Mouse (Mus musculus) natural killer cell, adult 2 months (primary cell): ENCODE data around the gene Nup107.
"Not testable (repeated sequence)": the region's sequence is repeated elsewhere in the genome, so short reads cannot be mapped to it uniquely, and the experiment has no call there.

Experiments used
- DNase-seq, 2 experiments: peaks; one replicate each; pipeline ENCODE4 v3.0.0; 2022; ENCODE audit warnings: low spot score in 2 of 2

Gene Nup107

DNA sequence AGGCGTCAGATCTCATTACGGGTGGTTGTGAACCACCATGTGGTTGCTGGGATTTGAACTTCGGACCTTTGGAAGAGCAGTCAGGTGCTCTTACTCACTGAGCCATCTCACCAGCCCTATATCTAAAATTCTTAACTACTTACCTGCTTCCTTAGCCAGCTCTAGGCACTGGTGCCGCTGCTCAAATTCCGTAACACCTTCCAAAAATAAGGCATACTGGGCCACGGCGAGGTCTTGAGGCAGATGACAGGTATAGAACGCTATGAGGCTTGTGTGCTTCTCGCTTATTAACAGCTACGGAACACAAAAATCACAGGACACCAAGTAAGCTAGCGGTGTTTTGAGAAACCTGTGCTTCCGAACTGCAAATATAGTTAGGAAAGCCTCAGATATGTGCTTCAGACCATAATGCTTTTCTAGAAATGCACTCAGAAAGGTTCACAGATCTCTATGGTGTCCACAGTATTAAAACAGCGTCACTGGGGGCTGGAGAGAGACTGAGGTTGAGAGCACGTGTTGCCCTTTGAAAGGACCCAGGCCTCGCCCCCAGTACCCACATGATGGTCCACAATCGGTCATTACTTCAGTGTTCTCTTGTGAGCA, 28.8 kb downstream of the Nup107 start:
- DNase-seq: no peak

DNA sequence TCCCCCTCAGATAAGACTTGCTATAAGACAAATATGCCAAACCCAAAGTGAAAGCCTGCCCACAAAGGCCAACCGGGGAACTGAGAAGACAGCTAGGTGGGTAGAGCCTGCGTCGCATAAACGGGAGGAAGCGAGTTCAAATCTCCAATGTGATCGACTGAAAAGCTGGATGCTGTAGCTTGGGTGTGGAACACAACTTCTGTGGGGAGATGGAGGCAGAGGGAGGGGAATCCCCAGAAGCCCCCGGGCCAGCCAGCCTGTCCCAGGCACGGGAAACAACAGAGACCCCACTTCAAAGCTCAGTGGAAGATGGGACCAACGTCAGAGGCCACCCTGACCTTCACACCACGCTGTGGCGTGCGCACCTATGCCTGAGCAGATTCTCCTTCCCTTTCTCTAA, 29.5 kb downstream of the Nup107 start:
- DNase-seq: no peak

DNA sequence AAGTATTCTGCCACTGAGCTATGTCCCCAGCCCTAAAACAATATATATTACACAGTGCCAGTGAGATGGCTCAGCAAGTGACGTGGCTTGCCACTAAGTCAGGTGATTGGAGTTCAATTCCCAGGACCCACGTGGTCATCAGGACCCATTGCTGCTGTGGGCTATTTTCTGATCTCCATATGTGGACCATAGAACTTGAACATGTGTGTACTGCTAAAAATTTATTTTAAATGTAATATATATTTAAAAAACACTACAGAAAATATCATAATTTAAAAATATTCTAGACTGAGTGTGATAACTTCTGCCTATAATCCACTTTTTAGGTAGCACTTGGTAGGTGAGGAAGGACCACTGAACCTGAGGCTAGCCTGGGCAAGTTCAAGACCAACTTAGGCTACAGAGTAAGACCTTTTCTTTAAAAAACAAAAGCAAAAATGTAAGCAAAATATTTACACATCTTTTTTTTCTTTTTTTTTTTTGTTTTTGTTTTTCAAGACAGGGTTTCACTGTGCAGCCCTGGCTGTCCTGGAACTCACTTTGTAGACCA, 30.1 kb downstream of the Nup107 start:
- DNase-seq: no peak

DNA sequence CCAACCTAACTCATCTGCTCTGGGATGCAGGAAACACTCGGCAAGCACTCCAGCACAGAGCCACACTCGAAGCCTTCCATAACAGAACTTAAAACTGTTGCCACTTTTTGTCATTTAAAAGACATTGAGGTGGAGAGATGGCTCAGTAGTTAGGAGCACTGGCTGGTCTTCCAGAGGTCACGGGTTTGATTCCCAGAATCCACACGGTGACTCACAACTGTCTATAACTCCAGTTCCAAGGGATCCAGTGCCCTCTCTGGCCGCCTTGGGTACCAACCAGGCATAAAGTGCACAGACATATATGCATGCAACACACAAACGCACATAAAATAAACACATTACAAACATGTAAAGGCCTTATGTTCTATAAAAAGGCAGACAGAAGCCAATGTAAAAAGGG, 31.0 kb downstream of the Nup107 start:
- no peak for DNase-seq

DNA sequence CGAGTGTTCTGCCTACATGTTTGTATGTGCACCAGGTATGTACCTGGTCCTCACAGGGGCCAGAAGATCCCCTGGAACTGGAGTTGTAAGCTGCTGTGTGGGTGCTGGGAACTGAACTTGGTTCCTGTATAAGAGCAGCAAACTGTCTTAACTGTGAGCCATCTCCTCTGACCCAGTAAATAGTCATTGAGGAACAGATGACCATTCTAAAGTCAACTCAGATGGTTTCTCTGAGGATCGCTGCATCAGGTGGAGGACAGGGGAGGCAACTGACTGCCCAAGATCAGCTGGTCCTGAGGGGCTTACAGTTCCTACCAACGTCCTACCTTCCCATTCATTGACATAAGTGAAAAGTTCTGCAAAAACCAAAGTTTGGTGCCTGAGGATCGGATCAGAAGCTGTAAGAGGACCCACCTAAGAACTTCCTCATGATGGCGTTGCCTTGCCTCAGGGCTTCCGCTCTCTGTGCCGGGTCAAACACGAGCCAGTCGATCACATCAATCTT, 31.6 kb downstream of the Nup107 start:
- DNase-seq: no peak

DNA sequence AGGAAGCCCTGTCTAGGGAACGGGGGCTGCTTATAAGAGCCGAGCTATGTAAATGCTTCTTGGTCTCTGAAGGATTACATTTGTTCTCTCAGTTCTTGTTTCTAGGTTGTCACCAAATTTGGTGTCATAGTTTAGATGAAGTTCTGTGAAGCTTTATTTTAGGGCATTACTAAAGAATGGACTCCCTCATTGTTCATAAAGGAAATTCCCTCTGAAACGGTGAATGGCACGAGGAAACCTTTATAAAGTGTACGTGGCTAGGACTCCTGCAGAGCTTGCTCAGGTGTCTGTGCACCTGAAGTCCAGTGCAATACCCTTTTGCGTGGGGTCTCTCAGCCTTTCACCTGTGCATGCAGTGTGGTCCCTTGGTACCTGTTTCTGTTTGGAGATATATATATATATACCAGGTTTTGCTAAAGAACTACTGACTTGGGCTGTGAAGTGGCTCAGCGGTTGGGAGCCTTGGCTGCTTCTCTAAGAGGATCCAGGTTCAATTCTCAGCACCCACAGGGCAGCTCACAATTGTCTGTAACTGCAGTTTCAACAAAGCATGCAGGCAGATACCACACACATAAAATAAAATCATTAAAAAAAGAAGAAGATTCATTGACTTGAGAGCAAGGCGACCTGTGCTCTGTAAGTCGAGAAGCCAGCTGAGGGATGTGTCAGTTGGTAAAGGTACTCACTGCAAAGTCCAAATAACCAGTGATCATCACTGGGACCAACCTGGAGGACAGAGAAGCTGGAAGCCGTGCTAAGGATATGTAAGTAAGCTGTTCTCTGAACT, 32.5 kb downstream of the Nup107 start:
- DNase-seq: no peak

DNA sequence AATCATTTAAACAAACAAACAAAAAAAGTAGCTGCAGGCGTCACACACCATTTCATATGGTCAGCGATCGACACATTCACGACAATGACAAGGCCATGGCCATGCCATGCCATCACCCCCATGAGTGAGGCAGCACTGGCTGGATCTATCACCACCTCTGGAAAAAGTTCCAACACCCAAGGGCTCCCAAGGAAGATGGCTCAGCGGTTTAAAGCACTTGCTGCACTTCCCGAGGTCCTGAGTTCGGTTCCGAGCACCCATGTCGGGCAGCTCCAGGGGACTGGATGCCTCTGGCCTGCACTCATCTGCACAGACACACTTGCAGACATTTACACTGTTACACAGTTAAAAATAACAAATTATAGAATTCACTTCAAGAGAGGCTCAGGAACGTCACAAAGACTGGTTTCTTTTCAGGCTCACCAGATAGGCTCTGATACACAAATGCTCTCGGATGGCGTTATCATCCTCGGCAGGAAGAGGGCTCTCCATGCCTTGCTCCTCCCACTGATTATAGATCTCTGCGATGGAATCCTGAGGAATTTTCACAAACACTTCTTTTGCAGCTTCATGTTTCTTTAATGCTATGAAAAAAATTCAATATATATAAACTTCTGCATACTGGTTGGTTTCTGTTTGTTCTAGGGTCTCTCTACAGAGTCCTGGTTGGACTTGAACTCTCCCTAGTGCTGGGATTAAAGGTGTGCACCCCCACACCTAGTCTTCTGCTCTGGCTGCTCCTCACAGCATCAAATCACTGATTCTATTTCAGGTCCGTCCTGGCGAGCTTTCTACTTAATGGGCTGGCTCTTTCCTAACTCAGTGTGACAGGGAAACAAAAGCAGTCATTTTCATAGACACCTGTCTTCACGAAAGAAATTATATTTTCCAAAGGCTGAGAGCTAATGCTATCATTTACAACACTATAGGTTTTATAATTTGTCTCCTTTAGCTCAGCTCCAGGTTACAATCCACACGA, 33.5 kb downstream of the Nup107 start:
- DNase-seq: no peak

DNA sequence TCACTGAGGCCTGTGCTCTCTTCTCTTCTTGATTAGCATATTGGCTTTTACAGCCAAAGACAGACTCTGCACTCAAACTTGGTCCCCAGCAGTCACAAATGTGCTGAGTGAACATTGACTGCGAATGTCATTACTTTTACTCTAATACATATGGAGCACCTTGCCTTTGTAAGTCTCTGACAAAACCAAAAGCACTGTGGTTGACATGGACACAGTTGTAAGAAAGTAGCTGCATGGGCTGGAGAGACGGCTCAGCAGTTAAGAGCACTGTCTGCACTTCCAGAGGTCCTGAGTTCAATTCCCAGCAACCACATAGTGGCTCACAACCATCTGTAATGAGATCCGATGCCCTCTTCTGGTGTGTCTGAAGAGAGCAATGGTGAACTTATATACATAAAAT, 34.2 kb downstream of the Nup107 start:
- not testable (repeated sequence) for DNase-seq

DNA sequence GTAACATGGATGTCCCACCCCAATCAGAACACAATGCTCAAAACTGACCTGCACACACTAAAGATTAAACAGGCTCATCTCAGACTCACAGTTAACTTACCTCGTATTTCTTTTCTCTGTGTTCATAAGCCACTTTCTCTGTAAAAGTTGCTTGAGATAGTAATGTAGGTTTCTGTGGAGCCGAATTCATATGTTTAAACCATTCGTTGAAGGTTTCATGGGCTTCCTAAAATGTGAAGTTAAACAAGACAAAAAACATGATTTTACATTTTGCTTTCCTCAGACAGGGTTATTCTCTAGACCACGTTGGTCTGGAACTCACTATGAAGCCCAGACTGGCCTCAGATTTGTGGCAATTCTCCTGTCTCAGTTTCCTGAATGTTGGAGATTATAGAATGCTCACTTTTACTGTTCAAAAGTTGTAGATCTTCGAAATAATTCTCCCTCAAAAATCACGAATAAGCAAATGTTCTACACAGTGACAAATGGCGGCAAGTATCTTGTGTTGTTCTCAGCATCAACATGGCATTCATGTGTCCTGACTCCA, 34.6 kb downstream of the Nup107 start:
- DNase-seq: no peak

DNA sequence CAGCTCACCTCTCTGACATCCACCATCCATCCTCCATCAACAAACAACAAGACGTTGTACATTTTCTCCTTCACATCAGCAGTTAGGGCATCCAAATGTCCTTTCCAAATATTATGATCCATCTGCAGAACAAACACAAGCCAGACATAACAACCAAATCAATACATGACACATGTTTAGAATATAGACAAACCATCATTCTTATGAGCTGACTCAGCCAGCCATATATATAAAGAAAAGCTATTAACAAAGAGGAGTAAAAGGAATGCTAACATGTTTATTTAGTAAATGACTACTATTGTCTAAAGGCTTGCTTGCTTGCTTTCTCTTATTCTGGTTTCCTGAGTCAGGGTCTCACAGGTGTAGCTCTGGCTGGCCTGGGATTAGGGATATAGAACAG, 35.2 kb downstream of the Nup107 start:
- no peak for DNase-seq

DNA sequence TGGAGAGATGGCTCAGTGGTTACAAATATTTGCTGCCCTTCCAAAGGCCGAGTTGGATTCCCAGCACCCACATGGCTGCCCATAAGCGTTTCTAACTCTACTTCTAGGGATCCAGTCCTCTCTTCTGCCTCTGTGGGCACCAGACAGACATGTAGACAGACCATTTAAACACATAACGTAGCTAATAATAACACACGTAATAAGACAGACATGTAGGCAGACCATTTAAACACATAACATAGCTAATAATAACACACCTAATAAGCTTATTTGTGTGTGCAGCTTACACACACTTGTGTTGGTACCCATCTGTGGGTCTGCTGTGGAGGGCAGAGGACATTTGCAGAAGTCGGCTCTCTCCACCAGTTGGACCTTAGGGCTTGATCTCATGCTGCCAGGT, 35.7 kb downstream of the Nup107 start:
- no peak for DNase-seq

DNA sequence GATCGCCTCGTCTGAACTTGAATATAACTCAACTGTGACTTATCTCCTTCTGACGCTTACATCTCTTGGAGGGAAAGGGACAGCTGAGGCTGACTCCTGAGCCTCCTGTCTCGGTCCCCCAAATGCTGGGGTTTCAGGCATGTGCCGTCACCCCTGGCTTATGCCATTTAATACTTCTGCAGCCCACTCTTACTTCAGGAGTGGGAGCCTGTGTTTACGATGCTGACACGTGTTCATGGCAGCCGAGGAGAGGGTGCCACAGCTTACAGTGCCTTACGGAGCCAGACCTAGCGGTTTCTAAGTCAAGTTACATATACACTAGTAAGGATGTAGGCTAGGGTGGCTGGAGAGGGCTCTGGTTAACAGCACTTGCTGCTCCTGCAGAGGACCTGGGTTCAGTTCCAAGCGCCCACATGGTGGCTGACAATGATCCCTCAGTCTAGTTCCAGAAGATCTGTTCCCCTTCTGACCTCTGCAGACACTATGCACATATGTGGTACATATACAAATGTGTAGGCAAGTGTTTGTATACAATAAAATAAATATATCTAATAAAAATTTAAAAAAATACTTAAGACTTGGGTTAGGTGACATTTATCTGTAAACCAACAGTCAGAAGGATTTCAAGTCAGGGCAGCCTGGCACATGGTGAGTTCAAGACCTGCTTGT, 36.6 kb downstream of the Nup107 start:
- DNase-seq: no peak

DNA sequence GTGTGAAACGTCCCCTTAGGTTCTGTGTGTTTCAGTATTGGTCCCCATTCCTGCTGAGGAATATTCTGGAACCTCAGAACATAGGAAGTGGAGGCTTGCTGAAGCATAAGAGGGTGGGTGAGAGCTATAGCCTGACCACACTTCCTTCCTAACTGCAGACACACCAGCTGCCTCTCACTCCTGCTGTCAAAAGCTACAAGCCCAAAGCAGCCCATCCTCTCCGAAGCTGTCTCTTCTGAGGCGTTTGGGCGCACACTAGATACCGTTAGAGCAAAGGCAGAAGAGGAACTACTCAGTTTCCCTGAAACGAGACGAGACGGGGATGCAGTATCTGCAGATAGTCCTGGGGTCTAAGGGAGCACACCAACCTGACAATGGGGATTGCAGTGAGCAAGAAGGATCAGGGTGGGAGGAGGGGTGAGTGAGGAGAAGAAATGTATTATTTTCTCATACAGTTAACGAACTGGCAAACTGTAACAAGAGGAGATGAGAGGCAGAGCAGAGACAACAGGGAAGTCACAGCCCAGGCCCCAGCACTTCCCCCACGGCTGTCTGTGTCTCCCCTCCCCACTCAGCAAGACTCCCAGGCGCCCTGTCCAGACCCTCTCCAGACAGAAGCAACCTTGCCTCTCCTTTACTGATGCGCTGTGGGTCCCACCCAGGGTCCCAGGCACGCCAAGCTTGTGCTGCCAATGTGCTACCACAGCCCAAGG, 37.3 kb downstream of the Nup107 start:
- DNase-seq: peak; percentile 6 to 12

DNA sequence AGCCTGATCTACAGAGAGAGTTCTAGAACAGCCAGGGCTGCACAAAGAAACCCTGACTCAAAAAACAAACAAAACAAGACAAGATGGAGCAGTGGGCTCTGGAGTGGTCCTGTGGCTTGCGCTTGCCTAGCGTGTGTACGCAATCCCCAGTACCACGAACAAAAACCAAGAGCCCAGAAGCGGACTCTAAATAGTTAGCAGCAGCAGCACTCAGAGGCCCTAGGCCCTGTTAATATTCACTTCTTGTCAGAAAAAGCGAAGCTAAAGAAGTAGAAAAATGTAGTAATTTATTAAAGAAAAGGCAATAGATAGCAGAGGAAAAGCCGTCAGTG, 37.9 kb downstream of the Nup107 start:
- DNase-seq: no peak

DNA sequence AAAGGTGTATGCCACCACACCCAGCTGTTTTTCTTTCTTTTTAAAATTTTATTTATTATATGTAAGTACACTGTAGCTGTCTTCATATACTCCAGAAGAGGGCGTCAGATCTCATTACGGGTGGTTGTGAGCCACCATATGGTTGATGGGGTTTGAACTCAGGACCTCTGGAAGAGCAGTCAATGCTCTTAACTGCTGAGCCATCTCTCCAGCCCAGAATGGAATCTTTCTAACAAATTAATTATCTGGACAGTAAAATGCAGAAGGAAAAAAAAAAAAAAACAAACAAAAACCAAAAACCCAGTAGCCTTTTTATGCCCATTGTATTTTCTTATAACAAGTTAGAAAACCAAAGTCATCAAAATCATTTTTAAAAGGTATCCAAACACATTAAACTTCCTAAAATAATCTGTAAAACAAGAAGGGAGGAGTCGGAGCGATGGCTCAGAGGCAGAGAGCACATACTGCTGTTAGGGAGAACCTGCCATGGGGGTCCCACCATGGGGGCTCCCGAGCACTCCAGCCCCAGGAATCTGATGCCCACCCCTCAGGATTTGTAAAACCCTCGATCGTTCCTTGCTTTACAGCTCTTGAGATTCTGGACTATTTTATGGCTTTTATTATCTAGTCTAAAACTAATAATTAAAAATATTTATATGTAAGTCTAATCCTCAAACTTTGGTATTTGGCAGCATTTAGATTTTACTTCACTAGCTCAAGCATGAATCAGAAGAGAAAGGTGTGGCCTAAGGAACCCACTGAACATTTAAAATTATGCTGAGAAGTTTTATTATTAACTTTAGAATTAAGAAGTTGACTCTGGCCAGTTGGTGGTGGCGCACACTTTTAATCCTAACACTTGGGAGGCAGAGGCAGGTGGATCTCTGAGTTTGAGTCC, 38.5 kb downstream of the Nup107 start:
- no peak for DNase-seq

DNA sequence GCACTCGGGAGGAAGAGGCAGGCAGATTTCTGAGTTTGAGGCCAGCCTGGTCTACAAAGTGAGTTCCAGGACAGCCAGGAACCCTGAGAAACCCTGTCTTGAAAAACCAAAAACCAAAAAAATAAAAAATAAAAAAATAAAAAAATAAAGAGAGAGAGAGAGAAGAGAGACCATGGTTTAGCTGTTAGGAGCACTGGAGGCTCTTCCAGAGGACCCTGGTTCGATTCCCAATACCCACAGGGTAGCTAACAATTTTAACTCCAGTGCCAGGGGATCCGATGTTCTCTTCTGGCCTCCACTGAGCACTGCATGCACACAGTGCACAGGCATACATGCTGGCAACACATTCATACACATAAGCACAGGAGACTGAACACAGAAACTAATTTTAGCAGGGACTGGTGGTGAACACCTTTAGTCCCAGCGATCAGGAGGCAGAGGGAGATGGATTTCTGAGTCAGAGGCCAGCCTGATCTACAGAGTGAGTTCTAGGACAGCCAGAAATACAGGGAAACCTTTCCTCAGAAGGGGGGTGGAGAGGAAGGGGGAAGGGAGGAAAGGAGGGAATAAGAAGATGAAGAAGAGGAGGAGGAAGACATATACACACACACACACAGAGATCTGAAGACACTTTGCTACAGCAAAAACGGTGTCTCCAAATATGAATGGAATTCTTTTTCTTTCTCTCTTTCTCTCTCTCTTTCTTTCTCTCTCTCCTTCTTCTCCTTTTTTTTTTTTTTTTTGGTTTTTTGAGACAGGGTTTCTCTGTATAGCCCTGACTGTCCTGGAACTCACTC, 39.5 kb downstream of the Nup107 start:
- no peak for DNase-seq

DNA sequence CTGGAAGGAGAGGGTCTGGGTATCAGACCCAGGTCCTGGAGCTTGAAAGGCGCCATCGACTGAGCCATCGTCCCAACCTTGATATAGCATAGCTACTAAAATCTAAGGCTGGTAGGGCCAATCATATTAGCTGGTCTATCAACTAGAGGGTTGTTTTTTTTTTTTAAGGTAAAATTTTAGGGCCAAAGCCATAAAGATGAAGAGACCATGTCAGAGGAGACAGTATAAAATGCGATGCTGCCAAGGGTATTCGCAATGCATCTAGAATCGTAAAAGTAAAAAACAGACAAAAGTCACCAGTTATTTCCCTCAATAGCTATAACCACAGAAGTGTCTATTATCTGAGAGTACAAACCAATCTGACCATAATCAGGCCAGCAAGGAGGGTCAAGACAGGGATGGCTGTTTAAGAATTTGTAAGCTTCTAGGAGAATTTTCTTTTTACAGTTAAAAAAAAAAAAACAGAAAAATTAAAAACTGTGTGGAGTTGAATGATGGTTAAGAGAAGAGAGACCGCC, 40.1 kb downstream of the Nup107 start:
- no peak for DNase-seq

DNA sequence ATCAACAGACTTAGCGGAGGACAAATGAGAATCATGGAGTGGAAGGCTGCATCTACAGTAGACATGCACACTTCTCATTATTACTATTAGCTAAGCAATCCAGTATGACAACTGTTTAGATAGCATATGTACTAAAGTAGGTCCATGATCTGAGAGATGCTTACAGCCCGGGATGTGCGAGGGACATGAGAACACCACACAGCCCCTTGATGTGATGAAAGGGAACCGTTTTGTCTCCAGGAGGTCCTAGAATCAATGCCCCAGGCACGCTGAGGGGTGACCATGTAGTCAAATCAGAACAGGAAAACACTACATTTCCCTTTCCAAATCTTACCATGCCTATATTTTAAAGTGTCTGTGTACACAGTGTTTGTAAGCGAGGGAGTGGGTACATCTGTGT, 40.8 kb downstream of the Nup107 start:
- DNase-seq: no peak

DNA sequence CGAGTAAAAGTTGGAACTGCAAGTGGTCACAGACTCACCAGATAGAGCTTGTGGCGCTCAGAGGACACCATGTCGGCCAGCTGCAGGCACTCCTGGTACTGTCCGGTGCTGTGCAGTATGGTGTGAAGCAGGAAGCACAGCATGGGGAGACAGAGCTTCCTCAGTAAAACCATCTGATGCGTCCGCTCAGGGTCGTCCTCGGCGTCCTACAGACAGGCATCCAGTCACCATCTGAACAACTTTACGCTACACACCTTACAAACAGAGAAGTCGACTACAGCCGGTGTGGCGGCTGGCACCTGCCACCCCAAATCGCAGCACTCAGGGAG, 41.3 kb downstream of the Nup107 start:
- DNase-seq: no peak
